Mouse (Mus musculus): ENCODE measurements at regions not wholly inside any gene's neighbourhood (a gene's known extent, or its start where the extent isn't known, plus 50 kb on each side); places are given as distances from the start of the nearest gene placed in this dataset.
A peak's percentile ranks its signal among the peaks of the same experiment; 100 is the strongest.

GRCm38 (mm10) chr8:10853901-10854300 lies 154.4 kb downstream of the Irs2 start:
- no peak overlapping the region for H3K27ac ChIP-seq (ENCODE audit: low read length)
- H3K9ac ChIP-seq (replicated peaks; ENCODE audit: low read depth, low read length) = no peak overlapping the region
- H3K9me3 ChIP-seq (ENCODE audit: control insufficient read depth, low read length) = no peaks in the 10 kb centered on the region
- no peaks in the 10 kb centered on the region for H3K36me3 ChIP-seq (ENCODE audit: control insufficient read depth, insufficient read depth)
- WGBS = 70% methylated on average over 5 of the region's 5 CpGs
- H3K4me2 ChIP-seq (ENCODE audit: low read length) = no peak overlapping the region
- H3K4me3 ChIP-seq (replicated peaks; ENCODE audit: low read length) = no peak overlapping the region
- no peak for ATAC-seq
- H3K4me1 ChIP-seq (replicated peaks; ENCODE audit: control insufficient read depth, insufficient read depth, low read length) = peaks cover 5% of the 10 kb centered on the region; the same call in 1 of the 2 replicates
- no peaks in the 10 kb centered on the region for H3K27me3 ChIP-seq (replicated peaks; ENCODE audit: control insufficient read depth, insufficient read depth, low read length)

GRCm38 (mm10) chr8:10849916-10850315 lies 158.3 kb downstream of the Irs2 start:
- Histone ChIP-seq H3K36me3 (ENCODE audit: control insufficient read depth, insufficient read depth) (no peaks in the 10 kb centered on the region), H3K4me3 (replicated peaks; ENCODE audit: low read length) (no peak overlapping the region), H3K4me1 (replicated peaks; ENCODE audit: control insufficient read depth, insufficient read depth, low read length) (no peaks in the 10 kb centered on the region), H3K27me3 (replicated peaks; ENCODE audit: control insufficient read depth, insufficient read depth, low read length) (no peaks in the 10 kb centered on the region), H3K4me2 (ENCODE audit: low read length) (no peak overlapping the region), H3K9ac (replicated peaks; ENCODE audit: low read depth, low read length) (no peak overlapping the region), H3K27ac (ENCODE audit: low read length) (no peak overlapping the region), H3K9me3 (ENCODE audit: control insufficient read depth, low read length) (no peaks in the 10 kb centered on the region)
- 93% methylated on average over 7 of the region's 7 CpGs for WGBS
- no peak for ATAC-seq

GRCm38 (mm10) chr8:10845607-10846006 lies 162.7 kb downstream of the Irs2 start:
- 73% methylated on average over 6 of the region's 6 CpGs for WGBS
- Histone ChIP-seq H3K9ac (replicated peaks; ENCODE audit: low read depth, low read length) (no peak overlapping the region), H3K4me1 (replicated peaks; ENCODE audit: control insufficient read depth, insufficient read depth, low read length) (no peaks in the 10 kb centered on the region), H3K9me3 (ENCODE audit: control insufficient read depth, low read length) (no peaks in the 10 kb centered on the region), H3K36me3 (ENCODE audit: control insufficient read depth, insufficient read depth) (no peaks in the 10 kb centered on the region), H3K4me2 (ENCODE audit: low read length) (no peak overlapping the region), H3K27me3 (replicated peaks; ENCODE audit: control insufficient read depth, insufficient read depth, low read length) (no peaks in the 10 kb centered on the region), H3K4me3 (replicated peaks; ENCODE audit: low read length) (no peak overlapping the region), H3K27ac (ENCODE audit: low read length) (no peak overlapping the region)
- ATAC-seq = no peak

GRCm38 (mm10) chr8:10840853-10841531 lies 167.3 kb downstream of the Irs2 start:
- Histone ChIP-seq H3K9me3 (ENCODE audit: control insufficient read depth, low read length) (no peaks in the 10 kb centered on the region), H3K4me1 (replicated peaks; ENCODE audit: control insufficient read depth, insufficient read depth, low read length) (peaks cover 9% of the 10 kb centered on the region), H3K4me3 (replicated peaks; ENCODE audit: low read length) (no peak overlapping the region), H3K36me3 (ENCODE audit: control insufficient read depth, insufficient read depth) (no peaks in the 10 kb centered on the region), H3K27ac (ENCODE audit: low read length) (no peak overlapping the region), H3K4me2 (ENCODE audit: low read length) (no peak overlapping the region), H3K27me3 (replicated peaks; ENCODE audit: control insufficient read depth, insufficient read depth, low read length) (no peaks in the 10 kb centered on the region), H3K9ac (replicated peaks; ENCODE audit: low read depth, low read length) (no peak overlapping the region)
- no peak for ATAC-seq
- WGBS = 94% methylated on average over 12 of the region's 12 CpGs

DNA sequence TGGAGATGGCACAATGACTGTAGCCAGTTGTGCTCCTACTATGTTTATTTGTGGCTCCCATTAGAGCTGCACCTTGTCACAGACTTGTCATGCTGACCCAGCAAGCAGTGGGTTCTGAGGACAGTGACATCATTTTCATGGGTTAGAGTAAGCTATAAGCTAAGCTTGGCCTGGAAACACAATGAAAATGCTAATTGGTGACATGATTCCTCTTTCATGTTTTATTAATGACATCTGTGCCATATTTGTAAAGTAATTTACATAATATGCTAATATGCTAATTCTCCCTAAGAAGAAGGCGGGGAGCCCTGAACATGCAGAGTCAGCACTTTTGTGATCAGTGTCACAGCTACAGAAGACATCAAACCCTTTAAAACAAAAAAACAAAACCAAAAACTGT lies 168.2 kb downstream of the Irs2 start:
- peaks cover 9% of the 10 kb centered on the region for H3K4me1 ChIP-seq (replicated peaks; ENCODE audit: control insufficient read depth, insufficient read depth, low read length)
- no peak overlapping the region for H3K4me2 ChIP-seq (ENCODE audit: low read length)
- no peaks in the 10 kb centered on the region for H3K9me3 ChIP-seq (ENCODE audit: control insufficient read depth, low read length)
- H3K27ac ChIP-seq (ENCODE audit: low read length) = no peak overlapping the region
- H3K36me3 ChIP-seq (ENCODE audit: control insufficient read depth, insufficient read depth) = no peaks in the 10 kb centered on the region
- no peak overlapping the region for H3K4me3 ChIP-seq (replicated peaks; ENCODE audit: low read length)
- 29% methylated on average over 1 of the region's 1 CpGs for WGBS
- no peak overlapping the region for H3K9ac ChIP-seq (replicated peaks; ENCODE audit: low read depth, low read length)
- no peaks in the 10 kb centered on the region for H3K27me3 ChIP-seq (replicated peaks; ENCODE audit: control insufficient read depth, insufficient read depth, low read length)
- ATAC-seq = peak; percentile 61

DNA sequence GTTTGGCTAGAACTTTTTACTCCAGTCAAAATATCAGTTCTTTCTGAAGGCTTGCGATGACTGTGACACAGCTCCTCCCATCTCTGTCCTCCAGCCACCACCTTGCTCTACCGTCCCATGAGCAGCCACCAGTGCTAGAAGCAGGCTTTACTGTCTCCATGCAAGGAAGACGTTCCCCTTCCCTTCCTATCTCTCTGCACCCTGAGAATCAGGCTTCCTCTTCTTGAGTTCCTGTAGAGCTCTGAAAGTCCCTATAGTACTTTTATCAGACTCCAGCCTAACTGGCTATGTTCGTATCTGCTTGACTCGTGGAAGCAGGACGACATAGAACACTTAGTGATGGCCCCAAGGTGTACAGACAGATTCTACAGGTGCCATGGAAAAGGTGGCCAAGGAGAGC lies 173.2 kb downstream of the Irs2 start:
- Histone ChIP-seq H3K36me3 (ENCODE audit: control insufficient read depth, insufficient read depth) (no peaks in the 10 kb centered on the region), H3K9me3 (ENCODE audit: control insufficient read depth, low read length) (no peaks in the 10 kb centered on the region), H3K27ac (ENCODE audit: low read length) (no peak overlapping the region), H3K4me3 (replicated peaks; ENCODE audit: low read length) (no peak overlapping the region), H3K9ac (replicated peaks; ENCODE audit: low read depth, low read length) (no peak overlapping the region), H3K27me3 (replicated peaks; ENCODE audit: control insufficient read depth, insufficient read depth, low read length) (no peaks in the 10 kb centered on the region), H3K4me2 (ENCODE audit: low read length) (no peak overlapping the region), H3K4me1 (replicated peaks; ENCODE audit: control insufficient read depth, insufficient read depth, low read length) (peaks cover 4% of the 10 kb centered on the region)
- 90% methylated on average over 6 of the region's 6 CpGs for WGBS
- no peak for ATAC-seq

GRCm38 (mm10) chr8:10831864-10832263 lies 176.4 kb downstream of the Irs2 start:
- Histone ChIP-seq H3K4me1 (replicated peaks; ENCODE audit: control insufficient read depth, insufficient read depth, low read length) (no peaks in the 10 kb centered on the region), H3K4me3 (replicated peaks; ENCODE audit: low read length) (no peak overlapping the region), H3K36me3 (ENCODE audit: control insufficient read depth, insufficient read depth) (no peaks in the 10 kb centered on the region), H3K9ac (replicated peaks; ENCODE audit: low read depth, low read length) (no peak overlapping the region), H3K4me2 (ENCODE audit: low read length) (no peak overlapping the region), H3K9me3 (ENCODE audit: control insufficient read depth, low read length) (no peaks in the 10 kb centered on the region), H3K27ac (ENCODE audit: low read length) (no peak overlapping the region), H3K27me3 (replicated peaks; ENCODE audit: control insufficient read depth, insufficient read depth, low read length) (no peaks in the 10 kb centered on the region)
- WGBS = 85% methylated on average over 7 of the region's 7 CpGs
- no peak for ATAC-seq

DNA sequence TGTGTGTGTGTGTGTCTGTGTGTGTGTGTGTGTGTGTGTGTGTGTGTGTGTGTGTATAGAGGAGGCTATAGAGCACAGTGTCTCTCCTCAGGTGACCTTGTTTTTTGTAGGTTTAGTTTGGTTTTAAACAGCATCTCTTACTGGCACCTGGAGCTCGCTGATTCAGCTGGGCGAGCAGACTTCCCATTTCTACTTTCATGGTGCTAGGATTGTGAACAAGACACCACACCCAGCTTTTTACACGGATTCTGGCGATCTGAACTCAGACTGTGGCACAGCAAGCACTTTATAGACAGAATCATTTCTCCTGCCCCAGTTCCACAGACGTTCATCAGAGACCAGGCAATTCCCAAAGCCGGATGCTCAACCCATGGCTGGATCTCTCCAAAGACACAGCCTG lies 177.0 kb downstream of the Irs2 start:
- no peaks in the 10 kb centered on the region for H3K36me3 ChIP-seq (ENCODE audit: control insufficient read depth, insufficient read depth)
- no peak overlapping the region for H3K27ac ChIP-seq (ENCODE audit: low read length)
- H3K4me1 ChIP-seq (replicated peaks; ENCODE audit: control insufficient read depth, insufficient read depth, low read length) = no peaks in the 10 kb centered on the region
- no peaks in the 10 kb centered on the region for H3K9me3 ChIP-seq (ENCODE audit: control insufficient read depth, low read length)
- no peak overlapping the region for H3K9ac ChIP-seq (replicated peaks; ENCODE audit: low read depth, low read length)
- H3K4me2 ChIP-seq (ENCODE audit: low read length) = no peak overlapping the region
- no peak for ATAC-seq
- H3K4me3 ChIP-seq (replicated peaks; ENCODE audit: low read length) = no peak overlapping the region
- no peaks in the 10 kb centered on the region for H3K27me3 ChIP-seq (replicated peaks; ENCODE audit: control insufficient read depth, insufficient read depth, low read length)
- WGBS = 89% methylated on average over 6 of the region's 6 CpGs

GRCm38 (mm10) chr8:10830835-10831234 lies 177.4 kb downstream of the Irs2 start:
- H3K27me3 ChIP-seq (replicated peaks; ENCODE audit: control insufficient read depth, insufficient read depth, low read length) = no peaks in the 10 kb centered on the region
- H3K4me1 ChIP-seq (replicated peaks; ENCODE audit: control insufficient read depth, insufficient read depth, low read length) = peaks cover 4% of the 10 kb centered on the region; the same call in 1 of the 2 replicates
- no peaks in the 10 kb centered on the region for H3K9me3 ChIP-seq (ENCODE audit: control insufficient read depth, low read length)
- H3K4me2 ChIP-seq (ENCODE audit: low read length) = no peak overlapping the region
- H3K9ac ChIP-seq (replicated peaks; ENCODE audit: low read depth, low read length) = no peak overlapping the region
- H3K36me3 ChIP-seq (ENCODE audit: control insufficient read depth, insufficient read depth) = no peaks in the 10 kb centered on the region
- WGBS = 93% methylated on average over 10 of the region's 10 CpGs
- no peak for ATAC-seq
- H3K4me3 ChIP-seq (replicated peaks; ENCODE audit: low read length) = no peak overlapping the region
- H3K27ac ChIP-seq (ENCODE audit: low read length) = no peak overlapping the region

- Histone ChIP-seq H3K36me3 (ENCODE audit: control insufficient read depth, insufficient read depth) (no peaks in the 10 kb centered on the region), H3K27me3 (replicated peaks; ENCODE audit: control insufficient read depth, insufficient read depth, low read length) (no peaks in the 10 kb centered on the region), H3K9me3 (ENCODE audit: control insufficient read depth, low read length) (no peaks in the 10 kb centered on the region), H3K4me3 (replicated peaks; ENCODE audit: low read length) (no peak overlapping the region), H3K9ac (replicated peaks; ENCODE audit: low read depth, low read length) (no peak overlapping the region), H3K27ac (ENCODE audit: low read length) (no peak overlapping the region), H3K4me1 (replicated peaks; ENCODE audit: control insufficient read depth, insufficient read depth, low read length) (peaks cover 9% of the 10 kb centered on the region), H3K4me2 (ENCODE audit: low read length) (no peak overlapping the region)
- WGBS = 53% methylated on average over 9 of the region's 9 CpGs
- no peak for ATAC-seq
Observed at GRCm38 (mm10) chr8:10828580-10828979, 179.7 kb downstream of the Irs2 start.
